Mouse (Mus musculus): ENCODE data around the gene Gata5. TPM values are rescaled to one million over a fixed set of nuclear protein-coding genes. Genes with fewer than 3 reads are reported as not detected.

Gata5 gene
- total RNA-seq (2021) = not detected
- long read RNA-seq, experiment 1 = 0 reads
- long read RNA-seq, experiment 2 = 0 reads

DNA sequence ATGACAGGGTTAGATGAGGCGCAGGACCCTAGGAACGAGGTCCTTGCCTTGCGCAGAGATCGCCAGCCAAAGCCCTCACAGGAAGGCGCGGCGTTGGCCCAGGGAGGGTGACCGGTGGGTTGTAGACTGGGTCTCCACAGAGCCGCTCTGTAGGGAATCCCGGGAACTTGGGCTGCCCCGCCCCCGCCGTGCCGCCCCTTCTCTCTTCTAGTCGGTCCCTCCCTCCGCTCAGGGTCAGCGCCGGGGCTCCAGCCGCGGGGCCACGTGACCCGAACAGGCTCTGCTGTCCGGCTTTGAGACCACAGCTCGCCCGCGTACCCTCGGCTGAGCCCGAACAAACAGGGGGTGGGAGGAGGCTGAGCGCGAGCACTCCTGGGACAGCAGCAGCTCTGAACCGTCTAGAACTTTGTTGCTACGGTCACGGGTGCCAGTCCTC lies at the start of gene Gata5:
Gene Gata5 (minus strand): TSS at position 149 of the 436 bp plus-strand sequence.
- intact Hi-C loops (cut with DNase I) = no loop called here
- no peak within 1 kb of the TSS for H3K27ac ChIP-seq
- TF ChIP-seq CTCF (IDR thresholded peaks at IDR 0.05) = no peak
- H3K4me3 ChIP-seq = peak within 1 kb of the TSS; percentile 57
- DNase-seq = no peak

DNA sequence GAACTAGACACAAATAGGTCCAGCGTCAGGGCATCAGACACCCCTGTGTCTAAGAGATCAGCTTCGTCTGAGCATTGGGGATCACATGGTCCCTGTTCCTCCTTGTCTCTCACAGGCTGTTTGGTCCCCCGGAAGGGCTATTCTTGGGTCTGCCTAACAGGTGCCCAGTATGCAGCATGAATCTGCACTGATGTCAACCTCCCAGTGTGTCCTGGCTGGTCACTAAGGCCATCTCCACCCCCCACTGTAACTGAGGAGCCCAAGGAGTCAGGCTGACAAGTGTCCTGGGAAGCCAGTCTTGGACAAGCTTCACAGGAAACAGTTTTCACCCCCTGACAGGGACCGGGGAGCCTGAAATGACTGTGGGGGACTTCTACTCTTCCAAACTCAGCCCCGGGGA lies 42.2 kb upstream of the Gata5 start:
- peak overlapping the region; percentile 94 for H3K27ac ChIP-seq
- TF ChIP-seq CTCF (IDR thresholded peaks at IDR 0.05) = no peak
- peak; percentile 88 for DNase-seq
- intact Hi-C loops (cut with DNase I) = no loop called here
- H3K4me3 ChIP-seq = peak overlapping the region; percentile 41

DNA sequence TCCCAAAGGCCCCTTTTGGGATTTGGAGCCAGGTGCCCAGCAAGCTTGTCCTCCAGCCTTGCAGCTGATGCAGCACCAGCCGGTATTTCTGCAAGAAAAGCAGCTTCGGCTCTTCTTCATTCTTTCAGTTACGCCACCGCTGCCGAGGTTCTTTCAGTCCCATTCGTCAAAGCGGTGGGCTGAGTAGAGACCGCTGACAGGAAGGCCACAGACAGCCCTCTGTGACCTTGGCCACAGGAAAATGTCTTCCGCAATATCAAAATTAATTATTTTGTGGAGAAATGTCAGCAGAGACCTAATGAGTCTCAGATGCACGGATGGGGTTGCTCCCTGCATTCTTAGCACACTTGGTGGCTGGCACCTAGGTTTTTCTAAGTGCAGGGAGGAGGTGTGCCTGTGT lies 38.8 kb upstream of the Gata5 start:
- no peak for TF ChIP-seq CTCF (IDR thresholded peaks at IDR 0.05)

DNA sequence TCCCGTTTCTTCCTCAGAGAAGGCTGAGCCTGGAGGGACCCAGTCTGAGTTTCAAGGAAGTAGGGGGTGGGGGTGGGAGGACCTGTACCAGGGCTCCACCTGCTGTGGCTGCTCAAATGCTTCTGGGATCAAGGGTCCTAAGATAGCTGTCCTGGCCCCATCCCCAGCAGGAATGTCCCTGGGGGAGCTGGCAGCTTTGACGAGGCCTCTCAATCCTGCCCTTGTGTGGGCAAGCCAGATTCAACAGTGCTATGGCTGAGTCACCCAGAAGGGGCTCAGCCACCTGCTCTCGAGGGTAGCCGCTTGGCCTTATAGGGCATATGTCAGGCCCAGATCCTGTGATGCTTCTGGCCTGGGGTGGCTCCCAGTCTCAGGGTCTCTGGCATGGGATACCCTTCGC lies 33.9 kb upstream of the Gata5 start:
- no peak overlapping the region for H3K4me3 ChIP-seq
- H3K27ac ChIP-seq = peak overlapping the region; percentile 98
- peak; percentile 66 for DNase-seq
- no peak for TF ChIP-seq CTCF (IDR thresholded peaks at IDR 0.05)
- intact Hi-C loops (cut with DNase I) = no loop called here

More for the DNA sequence above, 38.8 kb upstream of the Gata5 start:
- Histone ChIP-seq H3K4me3 (no peak overlapping the region), H3K27ac (peak overlapping the region; percentile 16; the same call in 1 of the 2 replicates)
- DNase-seq = no peak
- intact Hi-C loops (cut with DNase I) = no loop called here

DNA sequence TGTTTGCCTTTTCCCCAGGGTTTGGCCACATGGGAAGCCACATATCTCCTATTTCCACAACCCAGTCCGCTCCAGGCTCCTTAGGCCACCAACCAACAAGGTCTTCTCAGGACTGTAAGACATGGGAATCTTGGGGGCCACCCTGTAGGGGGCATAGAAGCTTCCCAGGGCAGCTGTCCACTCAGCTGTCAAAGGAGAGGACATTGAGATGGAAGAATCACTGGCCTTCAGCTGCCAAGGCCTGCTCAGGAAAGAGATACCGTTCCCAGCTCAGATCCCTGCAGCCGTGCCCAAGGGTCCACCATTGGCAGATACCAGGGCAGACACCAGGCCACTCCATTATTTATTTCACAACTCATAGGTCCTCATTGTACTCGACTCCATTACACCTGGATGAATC lies 32.9 kb upstream of the Gata5 start:
- no peak for DNase-seq
- H3K27ac ChIP-seq = peak overlapping the region; percentile 98
- intact Hi-C loops (cut with DNase I) = no loop called here
- H3K4me3 ChIP-seq = no peak overlapping the region
- TF ChIP-seq CTCF (IDR thresholded peaks at IDR 0.05) = no peak

DNA sequence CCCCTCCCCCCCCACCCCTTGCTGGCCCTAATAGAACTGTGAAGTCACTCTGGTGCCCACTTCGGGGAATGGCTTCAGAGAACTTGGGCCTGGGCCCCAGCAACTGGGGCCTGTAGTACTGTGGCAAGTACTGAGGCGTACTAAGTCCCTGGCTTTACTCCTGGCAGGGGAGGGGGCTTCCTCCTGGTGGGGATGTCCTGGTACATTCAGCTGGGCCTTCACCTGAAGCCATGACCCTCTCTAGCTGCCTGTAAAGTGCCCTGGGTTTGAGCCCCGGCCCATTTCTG lies 28.9 kb upstream of the Gata5 start:
- intact Hi-C loops (cut with DNase I) = loop anchor here (1.0 kb wide), 1 partner anchor 22 kb away; no protein-coding TSS in a partner anchor
- TF ChIP-seq CTCF (IDR thresholded peaks at IDR 0.05) = no peak
- Histone ChIP-seq H3K27ac (peak overlapping the region; percentile 98), H3K4me3 (no peak overlapping the region)
- DNase-seq = no peak

DNA sequence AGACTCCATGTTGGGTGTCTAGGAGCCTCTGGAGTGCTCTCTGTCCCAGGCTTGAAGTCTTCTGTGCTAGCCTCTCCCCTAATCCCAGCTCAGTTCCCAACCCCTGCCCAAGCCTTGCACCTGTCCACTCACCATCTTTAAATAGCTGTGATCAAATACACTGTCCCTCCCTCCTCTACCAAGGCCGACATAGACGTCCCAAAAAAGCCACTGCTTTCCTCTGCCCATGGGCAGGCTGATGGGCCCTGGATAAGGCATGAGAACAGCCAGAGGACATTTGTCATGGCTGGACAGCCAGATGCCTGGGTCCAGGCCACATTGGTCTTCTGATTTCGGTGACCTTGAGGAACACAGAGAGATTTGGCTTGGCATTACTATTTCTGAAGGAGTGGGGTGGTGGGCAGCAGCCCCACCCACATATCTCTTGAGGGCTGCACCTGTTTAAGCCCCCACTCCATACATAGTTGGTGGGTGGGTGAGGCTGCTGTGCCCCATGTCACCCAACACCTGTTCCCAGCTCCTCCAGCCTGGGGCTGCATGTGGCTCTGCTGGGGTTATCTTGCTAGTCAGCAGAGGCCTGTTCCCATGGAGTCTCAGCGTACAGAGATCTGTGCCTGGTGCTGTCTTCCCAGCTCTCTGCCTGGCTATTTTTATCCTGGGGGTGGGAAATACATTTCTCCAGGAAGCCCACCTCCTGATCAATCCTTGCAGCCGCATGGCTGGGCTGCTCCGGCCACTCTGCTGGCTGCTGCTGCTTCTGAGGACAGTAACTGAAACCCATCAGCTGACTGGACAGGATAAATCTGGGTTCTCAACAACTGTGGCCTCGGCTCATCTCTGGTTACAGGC lies 28.3 kb upstream of the Gata5 start:
- intact Hi-C loops (cut with DNase I) = loop anchor here (1.0 kb wide), 1 partner anchor 22 kb away; no protein-coding TSS in a partner anchor
- H3K27ac ChIP-seq = peak overlapping the region; percentile 98
- TF ChIP-seq CTCF (IDR thresholded peaks at IDR 0.05) = no peak
- DNase-seq = peak; percentile 83
- H3K4me3 ChIP-seq = peak overlapping the region; percentile 60

DNA sequence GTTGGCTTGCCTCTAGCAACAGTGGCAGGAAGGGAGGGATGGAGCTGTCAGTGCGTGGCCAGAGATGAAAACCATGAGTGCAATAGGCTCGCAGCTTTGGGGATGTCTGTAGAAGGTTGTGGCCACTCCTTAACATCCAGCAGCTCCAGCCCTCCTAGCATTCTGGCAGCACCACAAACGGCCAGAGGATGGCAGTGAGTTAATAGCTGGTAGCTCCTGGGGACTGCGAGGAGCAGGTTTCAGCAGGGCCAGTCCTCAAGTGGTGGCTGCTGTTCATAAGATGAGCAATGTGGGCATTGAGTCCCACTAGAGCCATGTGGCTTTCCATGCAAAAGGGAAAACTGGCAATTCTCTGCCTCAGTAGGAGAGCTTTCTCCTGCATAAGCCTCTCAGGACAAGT lies 24.6 kb upstream of the Gata5 start:
- TF ChIP-seq CTCF (IDR thresholded peaks at IDR 0.05) = peak; percentile 70
- intact Hi-C loops (cut with DNase I) = loop anchor here (5.0 to 10.0 kb wide), 2 partner anchors 38 to 216 kb away; no protein-coding TSS in a partner anchor

DNA sequence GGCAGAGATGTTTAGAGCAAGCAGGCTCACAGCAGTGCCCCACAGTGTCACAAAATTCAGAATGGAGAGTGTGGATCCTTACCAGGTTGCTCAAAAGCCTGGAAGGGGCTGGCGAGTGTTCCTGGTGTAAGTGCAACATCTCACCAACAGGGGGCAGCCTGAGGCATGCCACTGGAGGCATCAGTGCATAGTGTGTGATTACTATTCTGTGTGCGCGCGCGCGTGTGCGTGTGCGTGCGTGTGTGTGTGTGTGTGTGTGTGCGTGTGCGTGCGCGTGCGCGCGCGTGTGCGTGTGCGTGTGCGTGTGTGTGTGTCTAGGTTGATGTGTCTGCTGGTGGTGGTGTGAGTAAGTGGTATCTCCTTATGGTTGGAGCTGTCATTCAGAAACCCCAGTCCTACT lies 18.8 kb upstream of the Gata5 start:
- intact Hi-C loops (cut with DNase I) = loop anchor here (10.0 kb wide), 1 partner anchor 221 kb away; no protein-coding TSS in a partner anchor
- TF ChIP-seq CTCF (IDR thresholded peaks at IDR 0.05) = peak; percentile 76
- peak; percentile 71 for DNase-seq

More for the DNA sequence above, 24.6 kb upstream of the Gata5 start:
- peak; percentile 80 for DNase-seq
- H3K4me3 ChIP-seq = peak overlapping the region; percentile 48
- peak overlapping the region; percentile 98 for H3K27ac ChIP-seq

DNA sequence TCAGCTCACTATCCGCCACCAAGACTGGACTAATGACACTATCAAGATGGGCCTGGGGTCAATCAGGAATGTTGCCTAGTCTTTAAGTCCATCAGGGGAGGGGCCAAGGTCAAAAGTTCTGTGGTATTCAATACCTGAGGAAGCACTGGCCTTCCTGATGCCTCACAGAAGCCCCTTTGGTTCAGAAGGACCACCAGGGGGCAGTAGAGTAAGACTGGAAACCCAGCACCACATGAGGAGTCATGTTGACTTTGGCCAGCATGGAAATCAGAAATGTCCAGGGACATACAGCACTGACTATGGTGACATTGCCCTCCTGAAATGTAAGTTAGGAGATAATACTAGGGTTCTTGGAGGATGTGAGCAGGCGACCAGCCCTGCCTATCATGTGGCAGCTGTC lies 16.2 kb upstream of the Gata5 start:
- no peak overlapping the region for H3K4me3 ChIP-seq
- intact Hi-C loops (cut with DNase I) = loop anchor here (10.0 kb wide), 1 partner anchor 224 kb away; no protein-coding TSS in a partner anchor
- DNase-seq = no peak
- no peak overlapping the region for H3K27ac ChIP-seq
- peak; percentile 67 for TF ChIP-seq CTCF (IDR thresholded peaks at IDR 0.05)

More for the DNA sequence above, 18.8 kb upstream of the Gata5 start:
- no peak overlapping the region for H3K4me3 ChIP-seq
- no peak overlapping the region for H3K27ac ChIP-seq

DNA sequence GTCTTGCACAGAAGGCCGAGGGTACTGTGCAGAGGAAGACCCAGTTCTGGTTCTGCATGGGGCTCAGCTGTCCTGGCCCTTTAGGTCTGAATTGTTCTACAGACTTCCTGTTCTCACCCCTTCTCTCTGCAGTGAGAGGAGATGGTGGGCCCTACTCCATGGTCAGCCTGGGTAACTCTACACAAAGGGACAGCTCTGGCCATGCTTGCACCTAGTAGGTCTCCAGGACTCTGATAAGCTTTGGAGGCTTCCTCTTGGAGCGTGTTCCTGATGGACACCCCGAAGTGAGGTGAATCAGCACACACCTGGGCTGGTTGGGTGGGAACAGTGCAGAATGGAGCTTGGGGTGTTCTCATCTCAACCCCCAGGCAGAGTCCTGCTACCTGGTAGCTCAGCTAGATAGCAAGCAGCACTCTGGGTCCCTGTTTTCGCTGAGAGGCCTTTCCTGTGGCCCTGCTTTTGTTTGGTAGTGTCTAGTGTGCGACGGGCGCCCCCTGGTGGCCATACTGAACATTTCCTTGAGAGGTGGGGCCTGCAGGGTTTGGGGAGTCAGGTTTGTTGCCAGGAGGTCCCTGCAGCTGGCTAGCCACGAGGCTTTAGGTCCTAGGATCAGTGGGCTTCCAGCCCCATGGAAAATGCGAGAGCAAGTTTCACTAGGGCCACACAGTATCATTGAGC lies 12.5 kb upstream of the Gata5 start:
- intact Hi-C loops (cut with DNase I) = loop anchor here (1.0 kb wide), 2 partner anchors 71 to 85 kb away; no protein-coding TSS in a partner anchor
- H3K27ac ChIP-seq = no peak overlapping the region
- peak; percentile 86 for DNase-seq
- H3K4me3 ChIP-seq = no peak overlapping the region
- peak; percentile 96; the same call in 1 of the 2 replicates for TF ChIP-seq CTCF (IDR thresholded peaks at IDR 0.05)

DNA sequence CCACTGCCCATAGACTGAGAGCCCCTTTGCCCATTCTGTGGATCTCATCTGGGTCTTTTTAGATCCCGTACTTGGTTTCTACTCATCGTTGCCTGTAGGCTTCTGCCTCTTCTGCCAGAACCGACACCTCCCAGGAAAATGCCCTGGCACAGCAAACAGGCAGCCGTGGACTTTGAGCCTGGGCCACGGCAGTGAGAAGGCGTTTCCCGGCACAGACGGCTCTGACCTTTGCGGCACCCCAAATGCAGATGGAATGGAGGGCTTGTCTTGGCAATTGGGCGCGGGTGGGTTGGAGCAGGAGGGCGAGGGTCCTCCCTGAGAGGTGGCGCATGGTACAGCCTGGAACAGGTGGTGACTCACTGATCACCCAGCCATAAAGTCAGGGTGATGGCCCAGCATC lies 8.6 kb upstream of the Gata5 start:
- no peak for TF ChIP-seq CTCF (IDR thresholded peaks at IDR 0.05)
- H3K27ac ChIP-seq = no peak overlapping the region

DNA sequence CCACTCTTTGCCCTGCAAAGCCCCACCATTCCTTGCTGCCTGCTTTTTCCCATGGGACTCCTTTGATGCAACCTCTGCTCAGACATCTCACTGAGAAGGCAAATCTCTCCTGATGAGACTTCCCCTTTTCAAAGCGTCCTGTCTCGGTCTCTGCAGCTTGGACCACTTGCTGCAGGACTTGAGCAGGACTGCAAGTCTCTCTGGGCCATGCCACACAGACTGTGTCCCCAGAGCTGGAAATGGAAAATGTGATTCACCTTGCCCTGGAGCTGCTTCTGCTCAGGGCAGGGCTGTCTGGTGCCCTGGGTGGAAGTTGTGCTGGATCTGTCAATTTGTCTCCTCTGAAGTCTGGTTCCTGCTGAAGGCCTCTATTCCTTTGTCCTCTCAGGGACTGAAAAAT lies 7.7 kb upstream of the Gata5 start:
- no peak for TF ChIP-seq CTCF (IDR thresholded peaks at IDR 0.05)

More for the DNA sequence above, 8.6 kb upstream of the Gata5 start:
- no peak for DNase-seq
- H3K4me3 ChIP-seq = no peak overlapping the region
- intact Hi-C loops (cut with DNase I) = no loop called here

More for the DNA sequence above, 7.7 kb upstream of the Gata5 start:
- DNase-seq = no peak
- Histone ChIP-seq H3K4me3 (no peak overlapping the region), H3K27ac (no peak overlapping the region)
- intact Hi-C loops (cut with DNase I) = no loop called here

All from gastrocnemius, adult 2 months (tissue).